Mouse (Mus musculus): ENCODE measurements at regions not wholly inside any gene's neighbourhood (a gene's known extent, or its start where the extent isn't known, plus 50 kb on each side); places are given as distances from the start of the nearest gene placed in this dataset.

- TF ChIP-seq CTCF (IDR thresholded peaks at IDR 0.05; ENCODE audit: low read depth) (no peak), EP300 (IDR thresholded peaks at IDR 0.05; ENCODE audit: low read depth) (no peak)
These were observed 194.2 kb downstream of the Tm2d1 start for GRCm38 (mm10) chr4:98188944-98189343.
